Mouse (Mus musculus) neural tube, embryonic 13.5 days (tissue): ENCODE results near the gene Hspbap1. TPM values are rescaled to one million over a fixed set of nuclear protein-coding genes. Genes with fewer than 3 reads are reported as not detected.

Experiments
- ATAC-seq: fragments of 200-750 bp; cut with Nextera tagmentation; 2 replicates; pipeline ENCODE4 v1.8.0; 2017; ENCODE audit warnings: low read depth, mild to moderate bottlenecking, moderate TSS enrichment, moderate library complexity
- H3K27ac ChIP-seq: fragments of 300-500 bp; sonication (generic); replicated peaks from 2 replicates; pipeline ENCODE4 v1.5.1; 2015; ENCODE audit warnings: moderate library complexity, mild to moderate bottlenecking, inconsistent platforms
- H3K27me3 ChIP-seq: fragments of 300-500 bp; sonication (generic); 2 replicates; pipeline ENCODE4 v1.6.1; 2015; ENCODE audit warnings: mild to moderate bottlenecking, inconsistent platforms
- H3K36me3 ChIP-seq: fragments of 300-500 bp; sonication (generic); 2 replicates; pipeline ENCODE4 v1.6.1; 2015; ENCODE audit warnings: mild to moderate bottlenecking, inconsistent platforms
- H3K4me1 ChIP-seq: fragments of 300-500 bp; sonication (generic); replicated peaks from 2 replicates; pipeline ENCODE4 v1.6.1; 2015; ENCODE audit warnings: inconsistent platforms
- H3K4me2 ChIP-seq: fragments of 300-500 bp; sonication (generic); 2 replicates; pipeline ENCODE4 v1.6.1; 2015; ENCODE audit warnings: inconsistent platforms, mild to moderate bottlenecking, moderate library complexity
- H3K4me3 ChIP-seq: fragments of 300-500 bp; sonication (generic); 2 replicates; pipeline ENCODE4 v1.5.1; 2015; ENCODE audit warnings: mild to moderate bottlenecking, inconsistent platforms
- H3K9ac ChIP-seq: fragments of 300-500 bp; sonication (generic); 2 replicates; pipeline ENCODE4 v1.6.1; 2015; ENCODE audit warnings: moderate library complexity, mild to moderate bottlenecking, inconsistent platforms
- H3K9me3 ChIP-seq: fragments of 300-500 bp; sonication (generic); 2 replicates; pipeline ENCODE4 v1.6.1; 2016; ENCODE audit warnings: inconsistent platforms
- WGBS: fragments of 180-500 bp; shearing (Covaris S2); methylation state at CpG from one replicate; pipeline ENCODE4 v1.1.7; 2015; 5-methylcytosine and 5-hydroxymethylcytosine counted together
- polyA plus RNA-seq: library from polyadenylated mRNA; unstranded; fragments of >200 nt; fragmentation: Nextera tagmentation; extraction: Ambion mirVana; gene quantifications from 2 replicates; pipeline ENCODE4 v1.2.1, GENCODE M21; 2015

Gene Hspbap1
- polyA plus RNA-seq, 1 experiment from 2014 or later: 18.2 TPM

GRCm38 (mm10) chr16:35768469-35768784, 1.7 kb upstream of the Hspbap1 start:
- Histone ChIP-seq H3K4me3 (peak overlapping the region; percentile 65), H3K9ac (peak overlapping the region; percentile 95), H3K36me3 (no peaks in the 10 kb centered on the region), H3K27ac (peak overlapping the region; percentile 86), H3K4me1 (peaks cover 53% of the 10 kb centered on the region), H3K27me3 (no peaks in the 10 kb centered on the region), H3K9me3 (no peaks in the 10 kb centered on the region), H3K4me2 (peak overlapping the region; percentile 91)
- 21% methylated on average over 6 of the region's 6 CpGs for WGBS
- no peak for ATAC-seq

GRCm38 (mm10) chr16:35768785-35769642, 1.2 kb upstream of the Hspbap1 start, which contains the start of gene Dirc2:
Gene Dirc2 (minus strand): TSS chr16:35769356.
- H3K4me1 ChIP-seq: peaks cover 53% of the 10 kb centered on the region
- H3K36me3 ChIP-seq: no peaks in the 10 kb centered on the region
- peak within 1 kb of the TSS; percentile 65 for H3K4me3 ChIP-seq
- H3K9ac ChIP-seq: peak within 1 kb of the TSS; percentile 95
- H3K27ac ChIP-seq: peak within 1 kb of the TSS; percentile 86
- H3K4me2 ChIP-seq: peak within 1 kb of the TSS; percentile 91
- H3K27me3 ChIP-seq: no peaks in the 10 kb centered on the region
- no peaks in the 10 kb centered on the region for H3K9me3 ChIP-seq
- peak; percentile 88 for ATAC-seq
- under 1% methylated on average over 75 of the region's 78 CpGs for WGBS

- no peak for ATAC-seq
- no peaks in the 10 kb centered on the region for H3K27me3 ChIP-seq
These were observed 966 bp downstream of the Hspbap1 start for GRCm38 (mm10) chr16:35771141-35771540.

GRCm38 (mm10) chr16:35771606-35772005, 1.4 kb downstream of the Hspbap1 start:
- Histone ChIP-seq H3K4me3 (no peak overlapping the region), H3K9me3 (no peaks in the 10 kb centered on the region), H3K36me3 (no peaks in the 10 kb centered on the region), H3K9ac (no peak overlapping the region), H3K27me3 (no peaks in the 10 kb centered on the region), H3K4me1 (peaks cover 48% of the 10 kb centered on the region), H3K27ac (no peak overlapping the region), H3K4me2 (peak overlapping the region; percentile 91)
- no peak for ATAC-seq
- 87% methylated on average over 5 of the region's 5 CpGs for WGBS

More at GRCm38 (mm10) chr16:35771141-35771540, 966 bp downstream of the Hspbap1 start:
- Histone ChIP-seq H3K27ac (no peak overlapping the region), H3K4me2 (peak overlapping the region; percentile 91), H3K4me1 (peaks cover 53% of the 10 kb centered on the region), H3K4me3 (peak overlapping the region; percentile 65), H3K9me3 (no peaks in the 10 kb centered on the region), H3K36me3 (no peaks in the 10 kb centered on the region), H3K9ac (peak overlapping the region; percentile 77)
- WGBS: 19% methylated on average over 8 of the region's 8 CpGs

- 81% methylated on average over 5 of the region's 5 CpGs for whole genome bisulfite sequencing
- Histone ChIP-seq H3K27ac (no peak overlapping the region), H3K4me1 (peaks cover 41% of the 10 kb centered on the region), H3K4me2 (no peak overlapping the region), H3K9me3 (no peaks in the 10 kb centered on the region), H3K9ac (no peak overlapping the region), H3K4me3 (no peak overlapping the region), H3K27me3 (no peaks in the 10 kb centered on the region), H3K36me3 (no peaks in the 10 kb centered on the region)
- no peak for ATAC-seq
These were observed 2.4 kb downstream of the Hspbap1 start for GRCm38 (mm10) chr16:35772598-35772997.

- Histone ChIP-seq H3K9me3 (no peaks in the 10 kb centered on the region), H3K4me1 (peaks cover 19% of the 10 kb centered on the region), H3K4me3 (no peak overlapping the region), H3K27me3 (no peaks in the 10 kb centered on the region), H3K9ac (no peak overlapping the region), H3K36me3 (no peaks in the 10 kb centered on the region), H3K4me2 (no peak overlapping the region), H3K27ac (no peak overlapping the region)
- 94% methylated on average over 1 of the region's 1 CpGs for WGBS
- no peak for ATAC-seq
These were observed 5.7 kb downstream of the Hspbap1 start for GRCm38 (mm10) chr16:35775835-35776234.

- 95% methylated on average over 7 of the region's 7 CpGs for WGBS
- Histone ChIP-seq H3K4me1 (peaks cover 10% of the 10 kb centered on the region), H3K4me3 (no peak overlapping the region), H3K27ac (no peak overlapping the region), H3K9me3 (no peaks in the 10 kb centered on the region), H3K27me3 (no peaks in the 10 kb centered on the region), H3K36me3 (no peaks in the 10 kb centered on the region), H3K4me2 (no peak overlapping the region), H3K9ac (no peak overlapping the region)
- ATAC-seq: no peak
These were observed 6.6 kb downstream of the Hspbap1 start for GRCm38 (mm10) chr16:35776737-35777136.

GRCm38 (mm10) chr16:35777768-35778167, 7.6 kb downstream of the Hspbap1 start:
- 98% methylated on average over 4 of the region's 4 CpGs for WGBS
- no peaks in the 10 kb centered on the region for H3K9me3 ChIP-seq
- H3K4me3 ChIP-seq: no peak overlapping the region
- no peaks in the 10 kb centered on the region for H3K27me3 ChIP-seq
- 0 out of 2 replicates have a peak, but pooled peaks cover 5% of the 10 kb centered on the region for H3K4me1 ChIP-seq
- H3K4me2 ChIP-seq: no peak overlapping the region
- no peak for ATAC-seq
- no peak overlapping the region for H3K27ac ChIP-seq
- no peak overlapping the region for H3K9ac ChIP-seq
- H3K36me3 ChIP-seq: no peaks in the 10 kb centered on the region

GRCm38 (mm10) chr16:35779681-35780080, 9.5 kb downstream of the Hspbap1 start:
- Histone ChIP-seq H3K9ac (no peak overlapping the region), H3K4me3 (no peak overlapping the region), H3K27me3 (no peaks in the 10 kb centered on the region), H3K4me1 (peaks cover 13% of the 10 kb centered on the region; the same call in 1 of the 2 replicates), H3K36me3 (no peaks in the 10 kb centered on the region), H3K4me2 (no peak overlapping the region), H3K27ac (no peak overlapping the region), H3K9me3 (no peaks in the 10 kb centered on the region)
- 63% methylated on average over 7 of the region's 7 CpGs for WGBS
- peak; percentile 71 for ATAC-seq

- ATAC-seq: no peak
- Histone ChIP-seq H3K4me2 (no peak overlapping the region), H3K27me3 (no peaks in the 10 kb centered on the region), H3K9ac (no peak overlapping the region), H3K4me3 (no peak overlapping the region), H3K9me3 (no peaks in the 10 kb centered on the region), H3K27ac (no peak overlapping the region), H3K36me3 (no peaks in the 10 kb centered on the region), H3K4me1 (peaks cover 13% of the 10 kb centered on the region; the same call in 1 of the 2 replicates)
- 89% methylated on average over 9 of the region's 9 CpGs for WGBS
These were observed 10.9 kb downstream of the Hspbap1 start for GRCm38 (mm10) chr16:35781096-35781495.

- Histone ChIP-seq H3K4me2 (no peak overlapping the region), H3K4me1 (peaks cover 13% of the 10 kb centered on the region; the same call in 1 of the 2 replicates), H3K9me3 (no peaks in the 10 kb centered on the region), H3K27me3 (no peaks in the 10 kb centered on the region), H3K9ac (no peak overlapping the region), H3K4me3 (no peak overlapping the region), H3K27ac (no peak overlapping the region), H3K36me3 (no peaks in the 10 kb centered on the region)
- ATAC-seq: no peak
- 81% methylated on average over 5 of the region's 5 CpGs for WGBS
These were observed 11.5 kb downstream of the Hspbap1 start for GRCm38 (mm10) chr16:35781651-35782050.

GRCm38 (mm10) chr16:35782451-35783206, 12.5 kb downstream of the Hspbap1 start:
- WGBS: 82% methylated on average over 13 of the region's 13 CpGs
- H3K27me3 ChIP-seq: no peaks in the 10 kb centered on the region
- peaks cover 23% of the 10 kb centered on the region for H3K4me1 ChIP-seq
- no peak overlapping the region for H3K4me2 ChIP-seq
- H3K4me3 ChIP-seq: no peak overlapping the region
- H3K9ac ChIP-seq: no peak overlapping the region
- H3K27ac ChIP-seq: no peak overlapping the region; the same call in 1 of the 2 replicates
- 0 out of 2 replicates have a peak, but pooled peaks cover 4% of the 10 kb centered on the region for H3K36me3 ChIP-seq
- no peak for ATAC-seq
- no peaks in the 10 kb centered on the region for H3K9me3 ChIP-seq
